Mouse (Mus musculus) heart, adult 2 months (tissue): ENCODE measurements around the gene 1700003F12Rik. TPM values are rescaled to one million over a fixed set of nuclear protein-coding genes. Genes with fewer than 3 reads are reported as not detected.
A peak's percentile ranks its signal among the peaks of the same experiment; 100 is the strongest.

Experiments used
- DNase-seq, 2 experiments: peaks; one replicate each; pipeline ENCODE4 v3.0.0; 2021
- H3K27ac ChIP-seq: fragments of 200-600 bp; 2 replicates; pipeline ENCODE4 v1.8.1; 2022
- H3K27me3 ChIP-seq: fragments of 200-500 bp; 2 replicates; pipeline ENCODE4 v1.6.1; 2012; ENCODE audit warnings: mild to moderate bottlenecking, low read length, inconsistent platforms, mixed read lengths; ENCODE audit not compliant: control insufficient read depth, insufficient read depth
- H3K36me3 ChIP-seq: fragments of 200-500 bp; 2 replicates; pipeline ENCODE4 v1.6.1; 2012; ENCODE audit warnings: low read length, inconsistent platforms; ENCODE audit not compliant: control insufficient read depth, insufficient read depth
- H3K4me1 ChIP-seq: fragments of 200-500 bp; 2 replicates; pipeline ENCODE4 v1.6.1; 2011; ENCODE audit warnings: low read length; ENCODE audit not compliant: control insufficient read depth, insufficient read depth
- H3K4me3 ChIP-seq: fragments of 200-600 bp; 2 replicates; pipeline ENCODE4 v1.8.1; 2022
- H3K79me2 ChIP-seq: fragments of 200-500 bp; replicated peaks from 2 replicates; pipeline ENCODE4 v1.6.1; 2012; ENCODE audit warnings: mild to moderate bottlenecking, inconsistent platforms, low read length, moderate library complexity, mixed read lengths; ENCODE audit not compliant: control insufficient read depth, insufficient read depth
- H3K9ac ChIP-seq: fragments of 200-500 bp; 2 replicates; pipeline ENCODE4 v1.6.1; 2012; ENCODE audit warnings: low read depth, mild to moderate bottlenecking, control low read depth, inconsistent platforms, low read length, mixed read lengths
- CTCF ChIP-seq: fragments of 200-600 bp; IDR thresholded peaks from 2 replicates; pipeline ENCODE4 v1.8.1; 2022; ENCODE audit warnings: antibody characterized with exemption, mild to moderate bottlenecking, moderate library complexity
- EP300 ChIP-seq: fragments of 200-500 bp; IDR thresholded peaks from 2 replicates; pipeline ENCODE4 v1.6.1; 2011; ENCODE audit warnings: low read depth, low read length, control low read depth; ENCODE audit not compliant: insufficient read depth
- POLR2A ChIP-seq: fragments of 200-500 bp; IDR thresholded peaks from 2 replicates; pipeline ENCODE4 v1.6.1; 2011; ENCODE audit warnings: mild to moderate bottlenecking, low read depth, low read length, control low read depth; ENCODE audit not compliant: insufficient read depth
- WGBS: fragments of 180-500 bp; shearing (Covaris S2); methylation state at CpG from one replicate; pipeline ENCODE4 v1.1.7; 2018; 5-methylcytosine and 5-hydroxymethylcytosine counted together
- intact Hi-C: fragments of 180-260 bp; cut with DNase I; formaldehyde crosslinking; loops from one replicate; pipeline ENCODE4 v1.15.1; 2025
- polyA plus RNA-seq: library from polyadenylated mRNA; depleted of rRNA; stranded (reverse); fragments of >200 nt; gene quantifications from 2 replicates; pipeline ENCODE4 v1.2.3, GENCODE M21; 2012
- total RNA-seq, 2 experiments: library from RNA; stranded (reverse); gene quantifications; 2 replicates each; pipeline ENCODE4 v1.2.3; 2021

The 1700003F12Rik gene
- total and polyA plus RNA-seq, 3 experiments: 0.39 TPM; not detected in 2

DNA sequence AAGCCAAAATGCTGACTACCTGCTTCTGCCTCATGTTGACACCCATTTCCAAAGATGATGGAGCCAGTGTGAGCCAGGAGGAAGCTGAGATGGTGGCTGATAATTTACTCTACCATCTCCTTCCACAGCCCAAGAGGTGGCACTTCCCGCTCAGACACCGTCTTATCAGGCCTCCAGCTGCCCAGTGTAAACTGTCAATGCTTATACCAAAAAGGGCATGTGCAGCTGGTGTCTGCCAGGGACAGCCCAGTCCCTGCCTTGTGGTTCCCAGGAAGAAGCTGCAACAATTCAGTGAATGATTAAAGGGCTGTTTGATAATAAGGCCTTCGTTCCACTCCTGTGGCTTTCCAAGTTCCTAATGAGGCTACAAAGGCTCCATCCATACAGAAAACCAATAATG, 8.2 kb upstream of the 1700003F12Rik start:
- no peak for TF ChIP-seq POLR2A
- intact Hi-C loops: loop anchor here (1.0 kb wide), 1 partner anchor 121 kb away; no protein-coding TSS in a partner anchor
- Histone ChIP-seq H3K27me3 (no peaks in the 10 kb centered on the region), H3K79me2 (no peaks in the 10 kb centered on the region), H3K4me3 (no peak overlapping the region), H3K9ac (no peak overlapping the region), H3K4me1 (peaks cover 2% of the 10 kb centered on the region; the same call in 1 of the 2 replicates), H3K36me3 (no peaks in the 10 kb centered on the region), H3K27ac (no peak overlapping the region)
- DNase-seq: no peak
- 40% methylated on average over 3 of the region's 3 CpGs for WGBS

- intact Hi-C loops: loop anchor here (1.0 kb wide), 1 partner anchor 122 kb away; no protein-coding TSS in a partner anchor
- no peak for DNase-seq
- WGBS: 74% methylated on average over 3 of the region's 3 CpGs
- Histone ChIP-seq H3K79me2 (no peaks in the 10 kb centered on the region), H3K27me3 (no peaks in the 10 kb centered on the region), H3K4me3 (no peak overlapping the region), H3K9ac (no peak overlapping the region), H3K4me1 (peaks cover 3% of the 10 kb centered on the region; the same call in 1 of the 2 replicates), H3K36me3 (no peaks in the 10 kb centered on the region), H3K27ac (no peak overlapping the region)
- TF ChIP-seq CTCF (peak; percentile 75), EP300 (no peak)
These were observed 7.2 kb upstream of the 1700003F12Rik start for GRCm38 (mm10) chr2:154539720-154540119.

DNA sequence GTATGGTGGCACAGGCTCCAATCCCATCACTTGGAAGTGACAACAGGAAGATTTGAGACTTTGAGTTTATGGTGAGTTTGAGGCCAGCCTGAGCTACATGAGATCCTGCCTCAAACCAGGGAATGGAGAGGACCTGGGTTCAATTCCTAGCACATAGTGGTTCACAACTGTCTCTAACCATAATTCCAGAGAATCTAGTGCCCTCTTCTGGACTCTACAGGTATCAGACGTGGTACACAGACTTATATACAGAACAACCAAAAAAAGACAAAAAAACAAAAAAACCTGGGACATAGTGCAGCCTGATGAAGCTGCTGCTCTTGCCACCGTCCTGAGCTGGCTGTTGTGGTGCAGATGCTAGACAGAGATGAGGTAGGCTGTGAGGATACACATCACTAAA, 5.3 kb upstream of the 1700003F12Rik start:
- no peak for TF ChIP-seq EP300
- no peak for TF ChIP-seq POLR2A
- peak; percentile 38 for TF ChIP-seq CTCF
- intact Hi-C loops: no loop called here
- no peak for DNase-seq
- Histone ChIP-seq H3K79me2 (no peaks in the 10 kb centered on the region), H3K4me1 (peaks cover 3% of the 10 kb centered on the region; the same call in 1 of the 2 replicates), H3K36me3 (no peaks in the 10 kb centered on the region), H3K27me3 (no peaks in the 10 kb centered on the region), H3K4me3 (no peak overlapping the region), H3K27ac (no peak overlapping the region), H3K9ac (no peak overlapping the region)
- 88% methylated on average over 2 of the region's 2 CpGs for WGBS

DNA sequence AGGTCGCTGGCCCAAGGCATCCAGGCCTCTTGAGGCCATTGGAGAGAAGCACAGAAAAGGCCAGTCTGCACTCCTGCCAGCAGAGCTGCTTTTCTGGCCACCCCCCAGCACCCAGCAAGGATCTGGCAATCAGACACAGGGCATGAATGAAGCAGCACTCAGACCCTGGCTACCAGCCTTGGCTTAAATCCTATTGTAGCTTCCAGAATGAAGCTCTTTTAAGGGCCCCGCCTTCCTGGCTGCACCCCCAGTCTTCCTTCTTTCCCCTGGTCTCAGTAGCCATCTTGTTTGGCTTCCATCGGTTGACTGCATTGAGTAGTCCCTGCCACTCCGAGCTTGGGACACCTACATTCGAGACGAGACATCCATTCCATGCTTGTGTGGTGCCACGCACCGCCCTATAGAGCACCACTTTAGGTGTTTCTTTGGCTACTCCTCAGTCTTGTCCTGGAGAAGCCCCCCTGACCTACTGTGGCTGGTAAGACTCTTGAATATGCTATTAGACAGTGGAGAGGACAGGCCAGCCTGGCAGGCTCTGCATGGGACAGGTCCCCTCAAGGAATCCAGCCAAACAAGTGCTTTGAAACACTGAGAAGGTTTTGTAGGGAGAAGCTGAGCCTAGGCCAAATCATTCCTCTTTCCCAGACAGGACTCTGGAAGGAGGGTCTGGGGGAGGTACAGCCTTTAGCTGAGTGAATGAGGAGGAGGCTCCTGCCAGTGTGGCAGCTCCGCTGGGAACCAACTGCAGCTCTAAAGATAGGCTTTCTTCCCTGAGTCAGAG, 3.1 kb upstream of the 1700003F12Rik start:
- no peak overlapping the region for H3K9ac ChIP-seq
- H3K4me3 ChIP-seq: no peak overlapping the region
- no peaks in the 10 kb centered on the region for H3K36me3 ChIP-seq
- H3K79me2 ChIP-seq: no peaks in the 10 kb centered on the region
- TF ChIP-seq EP300: peak; percentile 59; the same call in 1 of the 2 replicates
- TF ChIP-seq CTCF: peak; percentile 26
- no peak for TF ChIP-seq POLR2A
- intact Hi-C loops: no loop called here
- DNase-seq: peak; percentile 66 to 85
- peaks cover 1% of the 10 kb centered on the region; the same call in 1 of the 2 replicates for H3K4me1 ChIP-seq
- WGBS: 70% methylated on average over 9 of the region's 9 CpGs
- peak overlapping the region; percentile 26; the same call in 1 of the 2 replicates for H3K27ac ChIP-seq
- H3K27me3 ChIP-seq: no peaks in the 10 kb centered on the region

DNA sequence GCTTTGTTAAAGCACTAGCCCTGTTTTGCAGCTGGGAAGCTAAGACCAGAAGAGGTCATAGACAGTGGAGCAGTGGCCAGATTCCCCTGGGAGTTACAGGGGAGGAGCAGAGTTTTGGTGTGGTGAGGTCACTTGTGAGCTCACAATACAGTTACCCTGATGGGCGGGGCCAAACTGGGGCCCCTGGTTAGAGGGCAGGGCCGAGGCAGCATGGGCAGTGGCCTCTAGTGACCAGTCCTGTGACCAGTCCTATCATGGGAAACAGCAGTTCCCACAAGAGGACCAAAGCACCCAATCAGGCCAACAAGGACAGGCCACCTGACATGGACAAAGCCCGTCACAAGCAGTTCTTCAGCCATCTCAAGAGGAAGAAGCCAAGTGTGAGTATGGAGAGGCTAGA, 1.8 kb downstream of the 1700003F12Rik start:
- Histone ChIP-seq H3K4me3 (no peak overlapping the region), H3K9ac (no peak overlapping the region), H3K27ac (no peak overlapping the region), H3K36me3 (no peaks in the 10 kb centered on the region), H3K27me3 (no peaks in the 10 kb centered on the region), H3K79me2 (no peaks in the 10 kb centered on the region), H3K4me1 (peaks cover 2% of the 10 kb centered on the region)
- TF ChIP-seq CTCF (no peak), POLR2A (no peak), EP300 (no peak)
- DNase-seq: peak in 1 of 2 experiments; percentile 43
- intact Hi-C loops: no loop called here
- 54% methylated on average over 3 of the region's 3 CpGs for WGBS
